Mouse (Mus musculus): ENCODE data around the gene Immp2l. TPM values are rescaled to one million over a fixed set of nuclear protein-coding genes. Genes with fewer than 3 reads are reported as not detected.

Immp2l gene
- polyA plus RNA-seq, 1 experiment from 2014 or later = 9.2 TPM

DNA sequence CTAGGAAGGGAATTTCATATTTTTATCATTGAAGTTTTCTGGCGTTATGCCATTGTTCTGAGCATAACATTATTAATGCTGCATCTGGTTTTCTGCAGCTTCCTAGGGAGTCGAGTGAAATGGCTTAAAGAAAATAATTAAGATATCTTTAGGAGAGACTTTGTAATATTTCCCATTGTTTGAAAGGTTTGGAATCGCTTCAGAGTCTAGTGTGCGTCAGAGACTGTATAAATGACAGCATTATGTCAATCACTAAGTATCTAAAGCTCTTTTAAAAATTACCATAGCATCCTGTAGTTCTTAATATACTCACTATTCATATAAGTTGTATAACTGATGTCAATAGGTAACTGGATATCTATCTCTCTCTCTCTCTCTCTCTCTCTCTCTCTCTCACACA lies 551.3 kb downstream of the Immp2l start:
- no peak for DNase-seq (ENCODE audit: low spot score)
- no peak overlapping the region for H3K9ac ChIP-seq (ENCODE audit: low read length)
- H3K27me3 ChIP-seq (ENCODE audit: control insufficient read depth, insufficient read depth, low read length) = no peaks in the 10 kb centered on the region
- H3K36me3 ChIP-seq (ENCODE audit: control insufficient read depth, insufficient read depth, low read length) = no peaks in the 10 kb centered on the region
- H3K9me3 ChIP-seq (ENCODE audit: control insufficient read depth, low read length) = no peaks in the 10 kb centered on the region
- no peak for ATAC-seq (ENCODE audit: insufficient read depth, low FRiP score, low TSS enrichment)
- H3K4me1 ChIP-seq (ENCODE audit: control insufficient read depth, insufficient read depth, low read length) = no peaks in the 10 kb centered on the region
- no peak overlapping the region for H3K4me2 ChIP-seq (ENCODE audit: low read depth)
- no peak overlapping the region for H3K27ac ChIP-seq (ENCODE audit: low read depth, low read length)
- H3K4me3 ChIP-seq (ENCODE audit: low read depth, low read length) = no peak overlapping the region
- WGBS = 84% methylated on average over 4 of the region's 4 CpGs

DNA sequence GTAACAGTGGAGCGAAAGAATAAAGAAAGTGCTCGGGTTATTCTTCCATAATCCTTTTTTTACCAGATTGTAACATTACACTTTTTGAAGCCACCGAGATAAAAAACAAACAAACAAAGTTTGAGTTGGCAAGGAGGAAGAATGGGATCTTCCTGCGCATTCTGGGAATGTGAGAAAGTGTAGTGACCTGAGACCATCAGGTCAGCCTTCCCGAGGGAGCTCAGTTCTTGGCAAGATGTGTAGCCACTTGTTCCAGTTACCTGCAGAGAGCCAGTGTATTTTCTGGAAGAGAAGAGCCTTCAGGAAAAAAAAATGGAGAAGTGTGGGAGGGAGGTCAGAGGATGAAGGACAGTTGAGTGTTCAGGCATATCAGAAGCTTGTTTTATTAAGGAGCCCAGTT lies 569.5 kb downstream of the Immp2l start:
- no peaks in the 10 kb centered on the region for H3K4me1 ChIP-seq (ENCODE audit: control insufficient read depth, insufficient read depth, low read length)
- H3K9ac ChIP-seq (ENCODE audit: low read length) = no peak overlapping the region
- ATAC-seq (ENCODE audit: insufficient read depth, low FRiP score, low TSS enrichment) = no peak
- no peak for DNase-seq (ENCODE audit: low spot score)
- H3K36me3 ChIP-seq (ENCODE audit: control insufficient read depth, insufficient read depth, low read length) = no peaks in the 10 kb centered on the region
- WGBS = 78% methylated on average over 5 of the region's 5 CpGs
- no peaks in the 10 kb centered on the region for H3K27me3 ChIP-seq (ENCODE audit: control insufficient read depth, insufficient read depth, low read length)
- no peak overlapping the region for H3K4me3 ChIP-seq (ENCODE audit: low read depth, low read length)
- H3K9me3 ChIP-seq (ENCODE audit: control insufficient read depth, low read length) = no peaks in the 10 kb centered on the region
- no peak overlapping the region for H3K27ac ChIP-seq (ENCODE audit: low read depth, low read length)
- no peak overlapping the region for H3K4me2 ChIP-seq (ENCODE audit: low read depth)

DNA sequence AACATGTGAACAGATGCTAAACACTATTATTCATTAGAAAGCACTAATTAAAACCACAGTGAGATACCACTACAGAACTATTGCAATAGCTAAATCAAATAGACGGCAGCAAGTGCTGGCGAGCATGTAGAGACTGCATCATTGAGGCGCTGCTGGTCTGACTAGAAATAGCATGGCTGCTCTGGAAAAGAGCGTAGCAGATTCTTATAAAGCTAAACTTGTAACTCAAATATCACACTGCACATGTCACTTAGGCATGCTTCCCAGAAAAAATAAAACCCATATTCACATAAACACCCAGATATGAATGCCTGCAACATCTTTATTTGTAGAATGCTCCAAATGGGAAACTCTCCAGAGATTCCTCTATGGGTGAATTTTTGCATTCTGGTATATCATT lies 570.1 kb downstream of the Immp2l start:
- H3K4me3 ChIP-seq (ENCODE audit: low read depth, low read length) = no peak overlapping the region
- ATAC-seq (ENCODE audit: insufficient read depth, low FRiP score, low TSS enrichment) = no peak
- WGBS = 92% methylated on average over 4 of the region's 4 CpGs
- H3K4me1 ChIP-seq (ENCODE audit: control insufficient read depth, insufficient read depth, low read length) = no peaks in the 10 kb centered on the region
- H3K36me3 ChIP-seq (ENCODE audit: control insufficient read depth, insufficient read depth, low read length) = no peaks in the 10 kb centered on the region
- no peak overlapping the region for H3K27ac ChIP-seq (ENCODE audit: low read depth, low read length)
- no peaks in the 10 kb centered on the region for H3K27me3 ChIP-seq (ENCODE audit: control insufficient read depth, insufficient read depth, low read length)
- no peaks in the 10 kb centered on the region for H3K9me3 ChIP-seq (ENCODE audit: control insufficient read depth, low read length)
- H3K9ac ChIP-seq (ENCODE audit: low read length) = no peak overlapping the region
- no peak overlapping the region for H3K4me2 ChIP-seq (ENCODE audit: low read depth)
- no peak for DNase-seq (ENCODE audit: low spot score)

DNA sequence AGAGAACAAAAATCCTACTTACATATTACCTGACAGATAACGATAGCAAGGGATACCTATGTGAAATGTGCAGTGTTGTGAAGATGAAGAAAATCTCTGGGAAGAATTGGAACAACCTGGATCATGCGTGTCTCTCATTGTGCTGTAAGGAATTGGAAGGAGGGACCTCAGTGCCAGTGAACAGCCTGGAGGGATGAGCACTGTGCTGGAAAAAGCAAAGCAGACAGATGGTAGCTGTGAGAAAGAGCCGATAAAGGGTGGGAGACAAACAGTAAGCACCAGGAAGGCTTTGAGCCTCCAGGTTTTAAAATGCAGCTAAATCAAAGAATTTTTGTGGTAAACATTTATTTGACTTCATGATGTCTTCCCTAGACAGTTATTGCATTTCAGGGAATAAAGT lies 591.4 kb downstream of the Immp2l start:
- no peak for DNase-seq (ENCODE audit: low spot score)
- no peaks in the 10 kb centered on the region for H3K36me3 ChIP-seq (ENCODE audit: control insufficient read depth, insufficient read depth, low read length)
- no peaks in the 10 kb centered on the region for H3K9me3 ChIP-seq (ENCODE audit: control insufficient read depth, low read length)
- H3K9ac ChIP-seq (ENCODE audit: low read length) = no peak overlapping the region
- H3K4me3 ChIP-seq (ENCODE audit: low read depth, low read length) = no peak overlapping the region
- H3K27ac ChIP-seq (ENCODE audit: low read depth, low read length) = no peak overlapping the region
- no peaks in the 10 kb centered on the region for H3K27me3 ChIP-seq (ENCODE audit: control insufficient read depth, insufficient read depth, low read length)
- no peak for ATAC-seq (ENCODE audit: insufficient read depth, low FRiP score, low TSS enrichment)
- H3K4me1 ChIP-seq (ENCODE audit: control insufficient read depth, insufficient read depth, low read length) = no peaks in the 10 kb centered on the region
- 83% methylated on average over 3 of the region's 3 CpGs for WGBS
- no peak overlapping the region for H3K4me2 ChIP-seq (ENCODE audit: low read depth)

DNA sequence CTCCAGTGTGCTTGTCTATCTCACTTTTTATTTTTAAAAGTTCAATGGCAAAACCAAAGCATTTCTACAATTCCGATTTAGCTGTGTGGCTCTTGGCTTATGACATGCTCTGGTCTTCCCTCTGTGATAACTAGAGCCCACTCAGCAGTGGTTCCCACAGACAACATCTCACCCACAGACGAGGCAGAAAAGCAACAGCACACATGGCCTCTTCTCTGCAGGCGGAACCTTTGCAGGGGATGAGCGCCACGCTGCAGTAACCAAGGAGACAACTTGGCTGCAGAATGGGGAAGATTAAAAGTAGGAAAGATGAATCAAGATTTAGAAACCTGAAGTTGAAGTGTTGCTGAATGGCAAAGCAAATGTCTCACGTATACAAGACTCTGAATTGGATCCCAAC lies 597.5 kb downstream of the Immp2l start:
- Histone ChIP-seq H3K4me3 (ENCODE audit: low read depth, low read length) (no peak overlapping the region), H3K27ac (ENCODE audit: low read depth, low read length) (no peak overlapping the region), H3K27me3 (ENCODE audit: control insufficient read depth, insufficient read depth, low read length) (no peaks in the 10 kb centered on the region), H3K36me3 (ENCODE audit: control insufficient read depth, insufficient read depth, low read length) (no peaks in the 10 kb centered on the region), H3K4me2 (ENCODE audit: low read depth) (no peak overlapping the region), H3K9ac (ENCODE audit: low read length) (no peak overlapping the region), H3K4me1 (ENCODE audit: control insufficient read depth, insufficient read depth, low read length) (no peaks in the 10 kb centered on the region), H3K9me3 (ENCODE audit: control insufficient read depth, low read length) (no peaks in the 10 kb centered on the region)
- WGBS = 91% methylated on average over 6 of the region's 6 CpGs
- DNase-seq (ENCODE audit: low spot score) (no peak), ATAC-seq (ENCODE audit: insufficient read depth, low FRiP score, low TSS enrichment) (no peak)

DNA sequence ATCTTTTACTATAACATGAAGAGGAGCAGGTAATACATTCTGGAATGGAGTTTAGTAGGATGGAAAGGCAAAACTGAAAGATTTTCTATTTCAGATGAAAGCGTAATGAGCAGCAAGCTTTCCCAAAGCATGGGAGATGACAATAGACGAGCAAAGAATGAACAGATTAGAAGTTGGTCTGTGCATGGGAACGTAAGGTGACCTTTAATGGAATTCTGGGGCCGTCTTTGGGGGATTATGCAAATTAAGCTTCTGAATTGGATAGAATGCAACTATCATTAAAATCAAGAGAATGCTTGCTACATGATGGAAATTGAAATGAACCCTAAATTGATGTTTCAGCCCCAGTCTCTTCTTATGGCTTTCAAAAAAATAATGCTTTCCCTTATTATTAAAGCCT lies 619.4 kb downstream of the Immp2l start:
- no peaks in the 10 kb centered on the region for H3K9me3 ChIP-seq (ENCODE audit: control insufficient read depth, low read length)
- H3K4me1 ChIP-seq (ENCODE audit: control insufficient read depth, insufficient read depth, low read length) = no peaks in the 10 kb centered on the region; the same call in 1 of the 2 replicates
- no peaks in the 10 kb centered on the region for H3K36me3 ChIP-seq (ENCODE audit: control insufficient read depth, insufficient read depth, low read length)
- no peak overlapping the region for H3K9ac ChIP-seq (ENCODE audit: low read length)
- DNase-seq (ENCODE audit: low spot score) (no peak), ATAC-seq (ENCODE audit: insufficient read depth, low FRiP score, low TSS enrichment) (no peak)
- 64% methylated on average over 4 of the region's 4 CpGs for WGBS
- no peaks in the 10 kb centered on the region for H3K27me3 ChIP-seq (ENCODE audit: control insufficient read depth, insufficient read depth, low read length)
- H3K4me3 ChIP-seq (ENCODE audit: low read depth, low read length) = no peak overlapping the region
- H3K27ac ChIP-seq (ENCODE audit: low read depth, low read length) = no peak overlapping the region
- no peak overlapping the region for H3K4me2 ChIP-seq (ENCODE audit: low read depth)

DNA sequence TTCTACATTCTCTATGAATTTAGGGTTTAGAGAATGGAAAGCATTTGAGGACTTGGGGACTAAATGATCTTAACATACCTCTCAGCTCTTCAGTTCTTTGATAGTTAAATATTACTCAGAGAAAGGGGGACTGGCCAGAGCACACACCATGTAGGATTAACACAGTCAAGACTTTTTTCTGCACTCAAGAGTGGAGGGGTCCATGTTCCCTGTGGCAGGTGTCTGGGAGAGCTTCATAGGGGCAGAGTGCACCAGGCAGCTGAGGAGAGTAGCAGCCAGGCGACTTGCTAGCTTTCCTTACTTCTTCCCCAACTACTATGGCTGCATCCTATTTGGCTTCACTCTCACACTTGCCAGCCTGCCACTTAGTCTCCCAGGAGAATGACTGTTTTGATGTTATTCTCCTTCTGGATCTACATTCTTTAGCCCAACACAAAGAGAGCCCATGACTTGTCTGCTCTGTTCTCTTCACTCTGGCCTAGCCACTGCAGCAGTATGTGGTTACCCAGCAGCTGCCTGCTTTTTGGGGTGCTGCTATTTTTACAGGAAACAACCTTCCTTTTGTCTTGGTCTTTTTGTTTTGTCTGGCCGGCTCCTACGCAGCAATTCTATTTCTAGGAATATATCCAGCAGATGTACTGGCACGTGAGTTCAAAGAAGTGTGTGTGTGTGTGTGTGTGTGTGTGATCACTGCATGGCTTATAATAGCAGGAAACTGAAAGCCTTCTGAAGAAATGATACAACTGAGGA lies 621.1 kb downstream of the Immp2l start:
- H3K36me3 ChIP-seq (ENCODE audit: control insufficient read depth, insufficient read depth, low read length) = no peaks in the 10 kb centered on the region
- H3K4me1 ChIP-seq (ENCODE audit: control insufficient read depth, insufficient read depth, low read length) = no peaks in the 10 kb centered on the region; the same call in 1 of the 2 replicates
- H3K4me3 ChIP-seq (ENCODE audit: low read depth, low read length) = no peak overlapping the region
- no peaks in the 10 kb centered on the region for H3K9me3 ChIP-seq (ENCODE audit: control insufficient read depth, low read length)
- DNase-seq (ENCODE audit: low spot score) = no peak
- no peak overlapping the region for H3K27ac ChIP-seq (ENCODE audit: low read depth, low read length)
- no peak overlapping the region for H3K9ac ChIP-seq (ENCODE audit: low read length)
- H3K4me2 ChIP-seq (ENCODE audit: low read depth) = no peak overlapping the region
- no peaks in the 10 kb centered on the region for H3K27me3 ChIP-seq (ENCODE audit: control insufficient read depth, insufficient read depth, low read length)
- no peak for ATAC-seq (ENCODE audit: insufficient read depth, low FRiP score, low TSS enrichment)
- 69% methylated on average over 4 of the region's 4 CpGs for WGBS

DNA sequence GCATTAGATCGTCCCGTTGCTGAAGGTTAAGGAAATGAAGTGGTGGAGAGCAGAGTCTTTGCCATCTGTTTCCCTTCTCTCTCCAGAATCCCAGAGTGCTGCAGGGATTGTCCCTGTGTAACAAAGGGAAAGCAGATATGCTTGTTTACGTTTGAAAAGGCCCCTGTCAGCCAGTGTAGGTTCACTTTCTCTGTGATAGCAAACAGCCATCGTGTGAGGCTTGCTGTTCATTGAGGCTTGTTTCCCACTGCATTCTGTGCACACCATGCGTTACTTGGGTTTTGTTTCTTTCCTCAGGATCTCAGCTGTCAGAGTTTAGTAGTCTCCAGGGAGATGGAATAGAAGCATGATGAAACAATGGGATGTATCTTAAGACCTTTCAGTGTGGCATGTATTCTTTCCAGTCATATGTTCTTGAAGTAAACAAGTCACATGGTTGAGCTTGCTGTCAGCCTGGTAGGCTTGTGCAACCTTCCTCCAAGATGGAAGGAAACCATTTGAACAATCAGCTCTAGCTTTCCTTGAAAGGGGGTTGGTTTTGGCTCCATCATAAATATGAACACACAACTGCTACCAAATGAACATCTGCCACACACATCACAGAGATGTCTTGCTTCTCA lies 623.2 kb downstream of the Immp2l start:
- H3K4me1 ChIP-seq (ENCODE audit: control insufficient read depth, insufficient read depth, low read length) = no peaks in the 10 kb centered on the region; the same call in 1 of the 2 replicates
- no peak overlapping the region for H3K27ac ChIP-seq (ENCODE audit: low read depth, low read length)
- no peak overlapping the region for H3K9ac ChIP-seq (ENCODE audit: low read length)
- no peak overlapping the region for H3K4me2 ChIP-seq (ENCODE audit: low read depth)
- DNase-seq (ENCODE audit: low spot score) = peak; percentile 43
- H3K27me3 ChIP-seq (ENCODE audit: control insufficient read depth, insufficient read depth, low read length) = no peaks in the 10 kb centered on the region
- 21% methylated on average over 5 of the region's 5 CpGs for WGBS
- no peaks in the 10 kb centered on the region for H3K36me3 ChIP-seq (ENCODE audit: control insufficient read depth, insufficient read depth, low read length)
- H3K4me3 ChIP-seq (ENCODE audit: low read depth, low read length) = no peak overlapping the region
- H3K9me3 ChIP-seq (ENCODE audit: control insufficient read depth, low read length) = no peaks in the 10 kb centered on the region
- ATAC-seq (ENCODE audit: insufficient read depth, low FRiP score, low TSS enrichment) = peak; percentile 76

DNA sequence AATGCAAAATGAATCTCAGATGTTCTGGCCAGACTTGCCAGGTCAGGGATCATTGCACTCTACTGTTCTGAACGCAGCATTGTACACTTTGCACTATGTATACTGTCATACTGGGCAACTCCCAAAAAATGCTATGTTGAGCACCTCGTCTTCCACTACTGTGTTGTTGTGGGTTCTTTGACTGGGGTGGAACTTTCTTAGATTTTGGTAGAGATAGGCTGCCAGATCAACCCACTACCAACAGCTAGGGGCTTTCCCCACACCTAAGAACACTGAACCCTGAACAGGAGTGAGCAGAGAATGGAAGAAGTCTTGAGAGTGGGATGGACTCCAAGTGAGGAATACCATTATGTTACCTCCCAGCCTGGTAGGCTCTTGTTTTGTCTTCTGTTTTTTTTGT lies 623.8 kb downstream of the Immp2l start:
- ATAC-seq (ENCODE audit: insufficient read depth, low FRiP score, low TSS enrichment) (no peak), DNase-seq (ENCODE audit: low spot score) (no peak)
- no peaks in the 10 kb centered on the region for H3K36me3 ChIP-seq (ENCODE audit: control insufficient read depth, insufficient read depth, low read length)
- H3K9me3 ChIP-seq (ENCODE audit: control insufficient read depth, low read length) = no peaks in the 10 kb centered on the region
- no peak overlapping the region for H3K4me3 ChIP-seq (ENCODE audit: low read depth, low read length)
- no peaks in the 10 kb centered on the region; the same call in 1 of the 2 replicates for H3K4me1 ChIP-seq (ENCODE audit: control insufficient read depth, insufficient read depth, low read length)
- H3K27me3 ChIP-seq (ENCODE audit: control insufficient read depth, insufficient read depth, low read length) = no peaks in the 10 kb centered on the region
- H3K9ac ChIP-seq (ENCODE audit: low read length) = no peak overlapping the region
- WGBS = 84% methylated on average over 2 of the region's 2 CpGs
- H3K27ac ChIP-seq (ENCODE audit: low read depth, low read length) = no peak overlapping the region
- H3K4me2 ChIP-seq (ENCODE audit: low read depth) = no peak overlapping the region
